Mouse (Mus musculus) induced T-regulatory cell, adult 2 months (primary cell): ENCODE measurements around the gene Bnip1.

Source experiments
- DNase-seq: peaks from one replicate; pipeline ENCODE4 v3.0.0-alpha.2; 2012; ENCODE audit warnings: low read depth

The Bnip1 gene

DNA sequence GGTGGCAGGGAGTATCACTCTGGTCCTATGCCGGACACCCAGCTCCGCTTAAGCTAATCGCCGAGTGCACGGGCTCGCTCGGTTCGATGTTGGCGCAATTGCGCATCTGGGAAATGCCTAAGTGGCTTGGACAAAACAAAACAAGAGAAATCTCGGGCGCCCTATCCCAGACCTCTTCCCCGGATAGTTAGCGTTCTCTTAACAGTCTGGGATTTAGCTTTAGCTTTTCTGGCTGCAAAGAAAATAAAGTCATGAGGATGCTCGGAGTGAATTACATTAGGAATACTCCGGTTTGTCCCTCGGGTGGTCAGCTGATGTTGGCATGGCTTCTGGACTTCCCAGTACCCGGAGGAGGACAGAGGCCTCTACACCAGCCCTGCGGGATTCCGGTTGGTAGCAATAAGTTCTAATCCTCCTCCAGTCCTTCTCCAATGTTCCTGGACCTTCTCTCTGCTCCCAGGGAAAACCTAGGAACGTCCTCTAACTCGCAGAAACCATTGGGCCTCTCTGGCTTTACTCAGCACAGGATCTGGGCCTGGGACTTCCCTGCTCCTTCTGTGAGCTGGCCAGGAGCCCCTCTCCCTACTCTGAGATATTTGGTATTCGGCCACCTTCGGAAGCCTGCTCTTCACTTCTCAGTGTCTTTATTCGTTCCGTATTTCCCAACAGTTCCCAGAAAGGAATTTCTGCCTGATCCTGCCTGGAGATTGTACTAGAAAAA is 59.0 kb downstream of the Bnip1 start:
- no peak for DNase-seq

- DNase-seq = no peak
Measured at GRCm38 (mm10) chr17:26840439-26840780, 59.5 kb downstream of the Bnip1 start.

DNA sequence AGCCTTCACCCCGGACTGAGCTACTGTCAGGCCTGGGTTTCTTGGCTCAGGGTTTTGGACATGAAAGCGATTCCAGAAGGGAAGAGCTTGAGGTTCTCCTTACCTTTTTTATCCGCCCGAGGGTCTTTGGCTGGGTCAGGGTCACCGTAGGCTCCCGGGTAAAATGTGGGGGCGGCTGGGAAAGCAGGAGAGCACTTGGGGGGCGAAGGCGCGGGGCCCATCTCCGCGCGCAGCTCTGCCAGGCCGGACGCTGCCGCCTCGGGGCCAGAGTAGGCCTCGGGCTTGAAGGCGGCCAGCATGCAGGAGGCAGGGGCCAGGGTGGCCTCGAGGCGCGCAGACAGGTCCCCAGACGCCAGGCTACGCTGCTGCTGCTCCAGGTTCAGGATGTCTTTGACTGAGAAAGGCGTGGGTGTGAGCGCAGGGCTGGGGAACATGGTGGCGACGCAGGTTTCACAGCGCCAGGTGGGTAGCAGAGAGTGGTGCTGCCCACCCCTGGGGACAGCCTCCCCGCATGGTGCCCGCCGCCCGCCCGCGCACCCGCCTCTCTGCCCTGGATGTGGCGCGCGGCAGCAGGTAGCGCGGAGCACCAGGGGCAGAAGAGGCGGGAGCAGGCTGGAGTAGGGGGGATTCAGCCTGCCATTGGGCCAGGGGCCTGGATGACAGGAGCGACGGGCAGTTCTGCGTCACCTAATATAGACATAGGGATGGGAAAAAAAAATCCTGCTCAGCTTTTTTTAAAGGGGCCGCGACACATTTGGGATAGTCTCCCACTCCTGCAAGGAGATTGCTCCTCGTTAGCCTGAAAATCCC is 60.3 kb downstream of the Bnip1 start:
- no peak for DNase-seq

GRCm38 (mm10) chr17:26841981-26842380 is 61.1 kb downstream of the Bnip1 start:
- DNase-seq = no peak
